1 mouse cellular context compared by ENCODE assay signal in genomic region chr9:114448700-114449099, GRCm38 (mm10).
TF ChIP-seq lines count a peak whose summit lies in the region.

No protein-coding gene starts in this region.

TF ChIP-seq in ES-E14, 5 proteins besides CTCF, POLR2A, EP300 and RAD21:
- no peak for TF ChIP-seq MAFK (IDR thresholded peaks at IDR 0.05; ENCODE audit: insufficient read depth, low read depth, low read length)
- no peak for TF ChIP-seq CHD2 (IDR thresholded peaks at IDR 0.05; ENCODE audit: low read depth, low read length)
- no peak for TF ChIP-seq ZNF384 (IDR thresholded peaks at IDR 0.05; ENCODE audit: low read depth, low read length)
- no peak for TF ChIP-seq ZC3H11A (IDR thresholded peaks at IDR 0.05; ENCODE audit: borderline replicate concordance, low read depth, low read length)
TF ChIP-seq in ES-E14: peak in this region for 0.
